Mouse (Mus musculus) C3H10T1/2 (cell line): Measurements from ENCODE around the gene C1ql2. TPM values are rescaled to one million over a fixed set of nuclear protein-coding genes. Genes with fewer than 3 reads are reported as not detected.

ENCODE experiments used
- polyA plus RNA-seq, 2 experiments: library from polyadenylated mRNA; unstranded; fragments of >200 nt; fragmentation: generic; extraction: Trizol; gene quantifications; one replicate each; pipeline ENCODE4 v1.2.1; 2012; ENCODE audit warnings: missing spikeins in 2 of 2

Gene C1ql2
- not detected for polyA plus RNA-seq

GRCm38 (mm10) chr1:120340419-120341171 is at the start of gene C1ql2:
Gene C1ql2, plus strand, starts transcription at chr1:120340582.

Other genes with a start within 250 kb of the C1ql2 start
- 100 to 1,000 TPM; 171 to 489 TPM for gene Dbi, start 219.5 kb upstream of the C1ql2 start, polyA plus RNA-seq
- 10 to 100 TPM; 15.4 to 17.4 TPM for gene 3110009E18Rik, start 219.4 kb upstream of the C1ql2 start, polyA plus RNA-seq
- gene Steap3, start 67.9 kb upstream of the C1ql2 start, polyA plus RNA-seq, result 100 to 1,000 TPM in 1 of 2 experiments, 10 to 100 TPM in 1; 51.3 to 132 TPM
- not detected for gene Marco, start 164.4 kb downstream of the C1ql2 start, polyA plus RNA-seq